Mouse (Mus musculus): ENCODE measurements around the gene 2900092C05Rik.

The 2900092C05Rik gene

GRCm38 (mm10) chr7:12512217-12512616 is at the start of gene 2900092C05Rik:
TSS of gene 2900092C05Rik (plus strand) at chr7:12512517.
- no peak for DNase-seq

- peak; percentile 89 to 90 for DNase-seq
Measured at GRCm38 (mm10) chr7:12478158-12479008, 33.9 kb upstream of the 2900092C05Rik start, which contains the start of gene Zfp606. TSS of gene Zfp606 (plus strand) at chr7:12478293.

- no peak for DNase-seq
Measured at GRCm38 (mm10) chr7:12479009-12479346, 33.3 kb upstream of the 2900092C05Rik start.

- no peak for DNase-seq
Measured at GRCm38 (mm10) chr7:12479525-12479924, 32.8 kb upstream of the 2900092C05Rik start.

GRCm38 (mm10) chr7:12483771-12484170 is 28.5 kb upstream of the 2900092C05Rik start:
- DNase-seq = peak in 1 of 2 experiments; percentile 11

- DNase-seq = no peak
Measured at GRCm38 (mm10) chr7:12485956-12486355, 26.4 kb upstream of the 2900092C05Rik start.

GRCm38 (mm10) chr7:12486691-12487090 is 25.6 kb upstream of the 2900092C05Rik start:
- no peak for DNase-seq

- no peak for DNase-seq
Measured at GRCm38 (mm10) chr7:12510913-12511312, 1.4 kb upstream of the 2900092C05Rik start.
